Mouse (Mus musculus) limb, embryonic 14.5 days (tissue): ENCODE results near the gene Zfp110. TPM values are rescaled to one million over a fixed set of nuclear protein-coding genes. Genes with fewer than 3 reads are reported as not detected.
"Not testable (repeated sequence)": the region's sequence is repeated elsewhere in the genome, so short reads cannot be mapped to it uniquely, and the experiment has no call there.

Experiments used
- ATAC-seq: fragments of 200-750 bp; cut with Nextera tagmentation; 2 replicates; pipeline ENCODE4 v1.8.0; 2017; ENCODE audit warnings: low read depth, moderate number of reproducible peaks, moderate TSS enrichment; ENCODE audit not compliant: low FRiP score
- DNase-seq: peaks from one replicate; pipeline ENCODE4 v3.0.0-alpha.2; 2015; ENCODE audit warnings: low spot score
- H3K27ac ChIP-seq: fragments of 300-500 bp; sonication (generic); replicated peaks from 2 replicates; pipeline ENCODE4 v1.5.1; 2014; ENCODE audit warnings: low read depth, mild to moderate bottlenecking, low read length, moderate library complexity, mixed read lengths
- H3K27me3 ChIP-seq: fragments of 300-500 bp; sonication (generic); 2 replicates; pipeline ENCODE4 v1.6.1; 2014; ENCODE audit warnings: low read length, mixed read lengths; ENCODE audit not compliant: control insufficient read depth, insufficient read depth
- H3K36me3 ChIP-seq: fragments of 300-500 bp; sonication (generic); 2 replicates; pipeline ENCODE4 v1.6.1; 2014; ENCODE audit warnings: mild to moderate bottlenecking, low read length, moderate library complexity, mixed read lengths; ENCODE audit not compliant: control insufficient read depth, insufficient read depth
- H3K4me1 ChIP-seq: fragments of 300-500 bp; sonication (generic); 2 replicates; pipeline ENCODE4 v1.6.1; 2014; ENCODE audit warnings: antibody characterized with exemption, low read length, mixed read lengths; ENCODE audit not compliant: control insufficient read depth, insufficient read depth
- H3K4me2 ChIP-seq: fragments of 300-500 bp; sonication (generic); replicated peaks from 2 replicates; pipeline ENCODE4 v1.6.1; 2014; ENCODE audit warnings: low read depth, mild to moderate bottlenecking, low read length, moderate library complexity; ENCODE audit not compliant: severe bottlenecking
- H3K4me3 ChIP-seq: fragments of 300-500 bp; sonication (generic); replicated peaks from 2 replicates; pipeline ENCODE4 v1.5.1; 2014; ENCODE audit warnings: low read length
- H3K9ac ChIP-seq: fragments of 300-500 bp; sonication (generic); 2 replicates; pipeline ENCODE4 v1.6.1; 2014; ENCODE audit warnings: mild to moderate bottlenecking, low read depth, low read length, moderate library complexity; ENCODE audit not compliant: severe bottlenecking
- H3K9me3 ChIP-seq: fragments of 300-500 bp; sonication (generic); 2 replicates; pipeline ENCODE4 v1.6.1; 2016; ENCODE audit warnings: low read length; ENCODE audit not compliant: control insufficient read depth
- POLR2A ChIP-seq: fragments of 200-500 bp; IDR thresholded peaks from 2 replicates; pipeline ENCODE4 v1.8.0; 2012; ENCODE audit warnings: inconsistent platforms, mild to moderate bottlenecking, moderate library complexity, borderline replicate concordance; ENCODE audit not compliant: insufficient read depth, insufficient read length; ENCODE audit errors: extremely low read depth
- WGBS: fragments of 180-500 bp; shearing (Covaris S2); extraction: QIAGEN DNeasy Blood & Tissue Kit; methylation state at CpG from one replicate; pipeline ENCODE4 v1.1.7; 2014; 5-methylcytosine and 5-hydroxymethylcytosine counted together
- polyA plus RNA-seq, 2 experiments: library from polyadenylated mRNA; depleted of rRNA in 1 of 2; stranded (reverse) in 1 of 2; unstranded in 1 of 2; fragments of >200 nt; fragmentation: Nextera tagmentation in 1 of 2; extraction: Ambion mirVana in 1 of 2; gene quantifications; 2 replicates each; pipeline versions ENCODE4 v1.2.1 to v1.2.3; 2012 to 2014

The Zfp110 gene
- polyA plus RNA-seq, 2 experiments = 14.4 to 32.5 TPM

- ATAC-seq (peak; percentile 18; the same call in 1 of the 2 replicates), DNase-seq (peak; percentile 46)
- Histone ChIP-seq H3K9me3 (peaks cover 45% of the 10 kb centered on the region), H3K4me2 (peak overlapping the region; percentile 58), H3K36me3 (peaks cover 41% of the 10 kb centered on the region), H3K27ac (peak overlapping the region; percentile 69), H3K9ac (peak overlapping the region; percentile 80), H3K4me1 (no peaks in the 10 kb centered on the region), H3K4me3 (peak overlapping the region; percentile 64), H3K27me3 (no peaks in the 10 kb centered on the region)
- 40% methylated on average over 13 of the region's 13 CpGs for WGBS
- TF ChIP-seq POLR2A = no peak
These were observed 671 bp downstream of the Zfp110 start for GRCm38 (mm10) chr7:12835193-12835671.

DNA sequence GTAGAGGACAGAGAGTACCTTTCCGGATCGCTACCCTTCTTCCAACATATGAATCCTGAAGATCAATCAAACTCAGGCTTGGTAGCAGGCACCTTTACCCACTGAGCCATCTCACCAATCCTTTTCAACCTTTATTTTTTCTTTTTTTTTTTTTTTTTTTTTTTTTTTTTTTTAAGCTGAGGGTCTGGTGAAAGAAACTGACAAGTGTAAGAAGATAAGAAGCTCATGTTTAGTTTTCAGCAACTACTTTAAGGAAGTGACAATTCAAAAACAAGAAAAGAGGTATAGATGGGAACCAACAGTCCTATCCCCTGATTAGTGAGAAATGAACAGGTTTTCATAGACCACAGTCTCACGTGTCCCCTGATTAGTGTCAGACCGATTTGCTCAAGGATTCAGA is 1.2 kb downstream of the Zfp110 start:
- 97% methylated on average over 4 of the region's 4 CpGs for WGBS
- no peaks in the 10 kb centered on the region for H3K4me1 ChIP-seq
- ATAC-seq (no peak), DNase-seq (no peak)
- no peak overlapping the region for H3K9ac ChIP-seq
- H3K36me3 ChIP-seq = peaks cover 46% of the 10 kb centered on the region
- H3K9me3 ChIP-seq = peaks cover 50% of the 10 kb centered on the region
- no peaks in the 10 kb centered on the region for H3K27me3 ChIP-seq
- no peak overlapping the region for H3K27ac ChIP-seq
- peak overlapping the region; percentile 64 for H3K4me3 ChIP-seq
- H3K4me2 ChIP-seq = peak overlapping the region; percentile 58
- no peak for TF ChIP-seq POLR2A

DNA sequence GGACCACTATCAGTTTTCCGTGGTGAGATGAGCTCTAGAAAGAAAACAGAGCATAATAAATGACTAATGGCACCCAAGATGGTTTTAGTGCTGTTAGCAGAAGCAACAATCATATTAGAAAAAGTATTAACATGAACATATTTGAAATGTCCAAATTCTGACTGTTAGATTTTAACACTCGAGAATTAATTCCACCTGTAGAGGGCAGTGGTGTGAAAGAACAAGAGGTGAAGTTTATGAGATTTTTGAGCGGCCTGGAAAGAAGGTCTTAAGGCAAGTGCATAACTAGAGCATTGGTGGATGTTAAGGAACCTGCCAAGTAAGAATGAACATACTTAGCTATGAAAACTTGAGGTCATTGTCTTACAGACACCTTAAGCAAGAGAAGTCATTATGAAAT is 39.7 kb downstream of the Zfp110 start:
- 18% methylated on average over 3 of the region's 3 CpGs for WGBS

DNA sequence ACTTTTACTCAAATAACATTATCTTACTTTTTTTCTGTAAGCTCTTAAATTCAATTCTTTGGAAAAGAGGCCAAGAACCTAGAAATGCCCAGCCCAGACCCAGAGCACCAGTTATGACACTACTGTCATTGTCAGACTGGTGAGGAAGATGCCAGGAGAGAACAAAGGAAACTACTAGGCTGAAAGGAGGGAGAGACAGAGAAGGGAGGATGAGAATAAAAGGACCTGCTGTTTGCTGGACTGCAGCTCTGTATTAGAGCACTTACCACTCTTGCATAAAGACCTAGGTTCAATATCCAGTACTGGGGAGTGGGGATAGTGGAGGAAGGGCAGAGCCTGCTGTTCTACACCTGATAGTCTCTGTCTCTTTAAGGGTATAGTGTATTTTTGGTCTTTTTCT is 45.5 kb downstream of the Zfp110 start:
- no peak overlapping the region for H3K9ac ChIP-seq

More for the DNA sequence above, 39.7 kb downstream of the Zfp110 start:
- no peak overlapping the region for H3K4me2 ChIP-seq
- H3K4me3 ChIP-seq = no peak overlapping the region
- H3K9me3 ChIP-seq = 0 out of 2 replicates have a peak, but pooled peaks cover under 1% of the 10 kb centered on the region
- no peak for TF ChIP-seq POLR2A
- H3K36me3 ChIP-seq = no peaks in the 10 kb centered on the region
- DNase-seq (peak; percentile 26), ATAC-seq (no peak)
- no peaks in the 10 kb centered on the region for H3K4me1 ChIP-seq
- H3K27ac ChIP-seq = no peak overlapping the region
- no peaks in the 10 kb centered on the region for H3K27me3 ChIP-seq
- H3K9ac ChIP-seq = no peak overlapping the region

GRCm38 (mm10) chr7:12880497-12880896 is 45.9 kb downstream of the Zfp110 start:
- H3K9me3 ChIP-seq, H3K27ac ChIP-seq, DNase-seq, ATAC-seq, H3K27me3 ChIP-seq, H3K4me1 ChIP-seq: not testable (repeated sequence)
- Histone ChIP-seq H3K9ac (peak overlapping the region; percentile 87), H3K36me3 (peaks cover 13% of the 10 kb centered on the region), H3K4me3 (peak overlapping the region; percentile 79), H3K4me2 (peak overlapping the region; percentile 89)
- WGBS = 43% methylated on average over 8 of the region's 8 CpGs

More for the DNA sequence above, 45.5 kb downstream of the Zfp110 start:
- Histone ChIP-seq H3K9me3 (no peaks in the 10 kb centered on the region), H3K36me3 (peaks cover 9% of the 10 kb centered on the region), H3K27ac (no peak overlapping the region), H3K27me3 (no peaks in the 10 kb centered on the region), H3K4me1 (peaks cover 10% of the 10 kb centered on the region), H3K4me2 (no peak overlapping the region), H3K4me3 (no peak overlapping the region)
- ATAC-seq (no peak), DNase-seq (no peak)
- no peak for TF ChIP-seq POLR2A
